Mouse (Mus musculus) kidney, postnatal 36 days (tissue): ENCODE measurements at regions not wholly inside any gene's neighbourhood (a gene's known extent, or its start where the extent isn't known, plus 50 kb on each side); places are given as distances from the start of the nearest gene placed in this dataset.
A peak's percentile ranks its signal among the peaks of the same experiment; 100 is the strongest.

Experiments
- DNase-seq, 2 experiments: peaks; one replicate each; pipeline ENCODE4 v3.0.0; 2021 to 2022; ENCODE audit warnings: mixed read lengths in 2 of 2

- no peak for DNase-seq
Measured at GRCm38 (mm10) chr12:26631111-26631794, 162.2 kb downstream of the Cmpk2 start.

GRCm38 (mm10) chr12:26621135-26621932, 152.3 kb downstream of the Cmpk2 start:
- no peak for DNase-seq

- no peak for DNase-seq
Measured at GRCm38 (mm10) chr12:26620501-26621134, 151.6 kb downstream of the Cmpk2 start.

- no peak for DNase-seq
Measured at GRCm38 (mm10) chr12:26617969-26618368, 149.0 kb downstream of the Cmpk2 start.

- DNase-seq: no peak
Measured at GRCm38 (mm10) chr12:26613086-26613705, 144.2 kb downstream of the Cmpk2 start.

GRCm38 (mm10) chr12:26610079-26610478, 141.1 kb downstream of the Cmpk2 start:
- no peak for DNase-seq

GRCm38 (mm10) chr12:26598501-26598900, 129.5 kb downstream of the Cmpk2 start:
- DNase-seq: no peak

- no peak for DNase-seq
Measured at GRCm38 (mm10) chr12:26592125-26592524, 123.1 kb downstream of the Cmpk2 start.

- no peak for DNase-seq
Measured at GRCm38 (mm10) chr12:26589091-26589490, 120.1 kb downstream of the Cmpk2 start.

GRCm38 (mm10) chr12:26577438-26577837, 108.4 kb downstream of the Cmpk2 start:
- DNase-seq: no peak

- no peak for DNase-seq
Measured at GRCm38 (mm10) chr12:26571602-26572001, 102.6 kb downstream of the Cmpk2 start.

GRCm38 (mm10) chr12:26567435-26567834, 98.4 kb downstream of the Cmpk2 start:
- DNase-seq: peak in 1 of 2 experiments; percentile 1

GRCm38 (mm10) chr12:26562858-26563257, 93.9 kb downstream of the Cmpk2 start:
- DNase-seq: no peak

GRCm38 (mm10) chr12:26559560-26559959, 90.6 kb downstream of the Cmpk2 start:
- no peak for DNase-seq

- DNase-seq: no peak
Measured at GRCm38 (mm10) chr12:26557411-26557810, 88.4 kb downstream of the Cmpk2 start.

- no peak for DNase-seq
Measured at GRCm38 (mm10) chr12:26551168-26551926, 82.3 kb downstream of the Cmpk2 start.

GRCm38 (mm10) chr12:26547466-26547865, 78.5 kb downstream of the Cmpk2 start:
- DNase-seq: no peak

GRCm38 (mm10) chr12:26546361-26546760, 77.4 kb downstream of the Cmpk2 start:
- DNase-seq: no peak

- no peak for DNase-seq
Measured at GRCm38 (mm10) chr12:26543463-26543862, 74.5 kb downstream of the Cmpk2 start.

- DNase-seq: no peak
Measured at GRCm38 (mm10) chr12:26542451-26542850, 73.4 kb downstream of the Cmpk2 start.

GRCm38 (mm10) chr12:26535261-26535890, 66.4 kb downstream of the Cmpk2 start:
- no peak for DNase-seq
